Comparison of ENCODE assay signal across 32 mouse cellular contexts in genomic region chr1:88502822-88503221, GRCm38 (mm10). TPM values are rescaled to one million over a fixed set of nuclear protein-coding genes. Genes with fewer than 3 reads are reported as not detected.
"Had no signal": no experiment of that assay in that cellular context is flagged by ENCODE, and none has a peak within 500 bp of the region (broad histone marks: within the 10 kb centered on the region; RNA-seq: fewer than 3 reads in every experiment).

No protein-coding gene starts in this region.

- H3K9me3 ChIP-seq: limb, embryonic 10.5 days; limb, embryonic 12.5 days; limb, embryonic 13.5 days; limb, embryonic 15.5 days; liver, embryonic 12.5 days; liver, embryonic 13.5 days; liver, embryonic 15.5 days; megakaryocyte, embryonic 14.5 days; midbrain, embryonic 10.5 days; midbrain, embryonic 12.5 days; midbrain, embryonic 13.5 days; midbrain, embryonic 15.5 days; neural tube, embryonic 12.5 days; neural tube, embryonic 13.5 days had no signal

- H3K4me1 ChIP-seq: limb, embryonic 15.5 days had no signal

- H3K4me2 ChIP-seq: limb, embryonic 12.5 days; limb, embryonic 13.5 days; limb, embryonic 15.5 days; liver, embryonic 11.5 days; liver, embryonic 12.5 days; liver, embryonic 13.5 days; liver, embryonic 15.5 days; midbrain, embryonic 11.5 days; midbrain, embryonic 12.5 days; midbrain, embryonic 13.5 days; midbrain, embryonic 15.5 days; neural tube, embryonic 12.5 days; neural tube, embryonic 13.5 days had no signal

- H3K36me3 ChIP-seq: limb, embryonic 10.5 days; limb, embryonic 12.5 days; limb, embryonic 13.5 days; limb, embryonic 15.5 days; liver, embryonic 12.5 days; liver, embryonic 13.5 days; liver, embryonic 15.5 days; midbrain, embryonic 10.5 days; midbrain, embryonic 12.5 days; midbrain, embryonic 13.5 days; midbrain, embryonic 15.5 days; neural tube, embryonic 12.5 days; neural tube, embryonic 13.5 days had no signal

- H3K27me3 ChIP-seq: limb, embryonic 15.5 days; liver, embryonic 13.5 days; liver, embryonic 15.5 days; midbrain, embryonic 13.5 days; midbrain, embryonic 15.5 days; neural tube, embryonic 12.5 days had no signal

- ATAC-seq: liver, embryonic 12.5 days; liver, postnatal 0 days; lung, postnatal 0 days; midbrain, embryonic 13.5 days; midbrain, embryonic 15.5 days; midbrain, embryonic 16.5 days had no signal

- H3K4me3 ChIP-seq: left cerebral cortex, adult 2 months; limb, embryonic 10.5 days; limb, embryonic 12.5 days; limb, embryonic 13.5 days; limb, embryonic 15.5 days; liver, embryonic 12.5 days; liver, embryonic 13.5 days; liver, embryonic 15.5 days; megakaryocyte, embryonic 14.5 days; midbrain, embryonic 10.5 days; midbrain, embryonic 12.5 days; midbrain, embryonic 13.5 days; midbrain, embryonic 15.5 days; myocyte; neural tube, embryonic 12.5 days; neural tube, embryonic 13.5 days had no signal

- DNase-seq: left cerebral cortex, postnatal 4 days; liver; liver, embryonic 13.5 days; liver, postnatal 0 days; lung, adult 2 months; lung, postnatal 36 days; lung, postnatal 4 days; midbrain, embryonic 14.5 days had no signal

- H3K9ac ChIP-seq: limb, embryonic 12.5 days; limb, embryonic 13.5 days; limb, embryonic 15.5 days; liver, embryonic 12.5 days; liver, embryonic 13.5 days; liver, embryonic 14.5 days; liver, embryonic 15.5 days; liver, postnatal 0 days; midbrain, embryonic 12.5 days; midbrain, embryonic 13.5 days; midbrain, embryonic 15.5 days; neural tube, embryonic 12.5 days; neural tube, embryonic 13.5 days had no signal

- H3K27ac ChIP-seq: left cerebral cortex, adult 2 months; limb, embryonic 10.5 days; limb, embryonic 12.5 days; limb, embryonic 13.5 days; limb, embryonic 15.5 days; liver, embryonic 12.5 days; liver, embryonic 13.5 days; liver, embryonic 14.5 days; liver, embryonic 15.5 days; macrophage; midbrain, embryonic 12.5 days; midbrain, embryonic 13.5 days; midbrain, embryonic 15.5 days; neural tube, embryonic 12.5 days; neural tube, embryonic 13.5 days had no signal

RNA-seq across cellular contexts. Expression of gene Glrp1, which starts 7.0 kb away (rescaled TPM):
- polyA plus RNA-seq: limb, embryonic 10.5 days; limb, embryonic 11.5 days; limb, embryonic 12.5 days; limb, embryonic 13.5 days; limb, embryonic 14.5 days; limb, embryonic 15.5 days; liver, embryonic 12.5 days; midbrain, embryonic 10.5 days; midbrain, embryonic 11.5 days; midbrain, embryonic 12.5 days; midbrain, embryonic 13.5 days; midbrain, embryonic 14.5 days; midbrain, embryonic 15.5 days; midbrain, embryonic 16.5 days; neural tube, embryonic 11.5 days; neural tube, embryonic 12.5 days; neural tube, embryonic 13.5 days had no signal
